Mouse (Mus musculus) lung, postnatal 0 days (tissue): ENCODE measurements around the gene Ankrd44.

Source experiments
- CTCF ChIP-seq: IDR thresholded peaks from 2 replicates; pipeline ENCODE4 v1.5.1; 2016; ENCODE audit warnings: antibody characterized with exemption, mild to moderate bottlenecking
- EP300 ChIP-seq: IDR thresholded peaks from 2 replicates; pipeline ENCODE4 v1.6.1; 2016; ENCODE audit warnings: antibody characterized with exemption, mild to moderate bottlenecking, control low read depth

DNA sequence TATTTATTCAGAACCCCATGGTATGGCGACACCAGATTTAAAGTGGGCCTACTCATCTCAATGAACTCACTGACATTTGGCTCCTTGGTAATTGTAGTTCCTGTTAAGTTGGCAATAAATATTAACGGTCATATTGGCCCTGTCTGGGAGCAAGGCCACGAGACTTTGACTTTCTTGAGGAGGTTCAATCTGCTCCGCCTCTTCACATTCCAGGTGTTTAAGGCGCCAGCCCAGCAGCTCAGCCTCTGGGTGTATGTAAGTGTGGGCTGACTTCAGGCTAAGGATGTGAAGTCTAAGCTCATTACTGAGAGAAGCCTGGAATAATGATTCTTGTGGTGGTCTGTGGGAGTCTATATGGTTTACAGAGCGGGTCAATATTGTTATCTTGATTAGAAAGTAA lies 313.8 kb downstream of the Ankrd44 start:
- TF ChIP-seq CTCF (no peak), EP300 (no peak)
